Mouse (Mus musculus): ENCODE results near the gene Ccdc24.

Gene Ccdc24

GRCm38 (mm10) chr4:117830124-117830551 is 42.2 kb downstream of the Ccdc24 start:
- DNase-seq (ENCODE audit: low read depth, low spot score) = no peak

- DNase-seq (ENCODE audit: low read depth, low spot score) = peak; percentile 85
These were observed 42.9 kb downstream of the Ccdc24 start for GRCm38 (mm10) chr4:117829260-117830123.

GRCm38 (mm10) chr4:117828572-117829145 is 43.7 kb downstream of the Ccdc24 start:
- DNase-seq (ENCODE audit: low read depth, low spot score) = no peak

GRCm38 (mm10) chr4:117818032-117818431 is 54.3 kb downstream of the Ccdc24 start:
- DNase-seq (ENCODE audit: low read depth, low spot score) = no peak

GRCm38 (mm10) chr4:117816776-117817175 is 55.6 kb downstream of the Ccdc24 start:
- no peak for DNase-seq (ENCODE audit: low read depth, low spot score)
